Mouse (Mus musculus): Measurements from ENCODE around the gene Rbm6. TPM values are rescaled to one million over a fixed set of nuclear protein-coding genes. Genes with fewer than 3 reads are reported as not detected.

The Rbm6 gene
- total and polyA plus RNA-seq, 3 experiments: 55.7 to 521 (median 55.8) TPM

GRCm38 (mm10) chr9:107812132-107812531, 60.9 kb downstream of the Rbm6 start:
- TF ChIP-seq CTCF (IDR thresholded peaks at IDR 0.05 in 2 of 3, conservative IDR thresholded peaks at IDR 0.05 in 1 of 3; ENCODE audit: control insufficient read depth in 1 of 3, insufficient read depth in 1 of 3, low read depth in 2 of 3, low read length in 3 of 3, poor library complexity in 1 of 3, severe bottlenecking in 1 of 3): peak in 1 of 3 experiments; percentile 16; a peak in 1 of 6 replicates
- no peak for TF ChIP-seq JUND (IDR thresholded peaks at IDR 0.05; ENCODE audit: low read depth, low read length)
- Histone ChIP-seq H3K4me1 (ENCODE audit: control insufficient read depth in 1 of 2, insufficient read depth in 2 of 2, low read length in 2 of 2) (no peaks in the 10 kb centered on the region), H3K79me2 (ENCODE audit: control insufficient read depth, insufficient read depth, low read length, poor library complexity) (no peaks in the 10 kb centered on the region), H3K9ac (ENCODE audit: control insufficient read depth, low read depth, low read length, poor library complexity, severe bottlenecking) (no peak overlapping the region), H3K27me3 (ENCODE audit: control insufficient read depth in 1 of 2, insufficient read depth in 2 of 2, low read length in 2 of 2) (no peaks in the 10 kb centered on the region), H3K9me3 (replicated peaks; ENCODE audit: insufficient read depth, low read length) (no peaks in the 10 kb centered on the region), H3K36me3 (ENCODE audit: control insufficient read depth in 1 of 2, insufficient read depth in 2 of 2, low read length in 2 of 2) (peaks cover 0 to 13% of the 10 kb centered on the region in 2 experiments; a peak in 3 of 4 replicates), H3K27ac (ENCODE audit: control insufficient read depth, low read depth, low read length) (no peak overlapping the region), H3K4me3 (ENCODE audit: control insufficient read depth in 1 of 2, insufficient read depth in 1 of 2, low read depth in 2 of 2, low read length in 2 of 2) (no peak overlapping the region)
- no peak for DNase-seq (ENCODE audit: low read depth, low spot score)

- Histone ChIP-seq H3K27me3 (ENCODE audit: control insufficient read depth in 1 of 2, insufficient read depth in 2 of 2, low read length in 2 of 2) (no peaks in the 10 kb centered on the region), H3K79me2 (ENCODE audit: control insufficient read depth, insufficient read depth, low read length, poor library complexity) (no peaks in the 10 kb centered on the region), H3K4me1 (ENCODE audit: control insufficient read depth in 1 of 2, insufficient read depth in 2 of 2, low read length in 2 of 2) (no peaks in the 10 kb centered on the region), H3K4me3 (ENCODE audit: control insufficient read depth in 1 of 2, insufficient read depth in 1 of 2, low read depth in 2 of 2, low read length in 2 of 2) (no peak overlapping the region), H3K36me3 (ENCODE audit: control insufficient read depth in 1 of 2, insufficient read depth in 2 of 2, low read length in 2 of 2) (peaks cover 0 to 23% of the 10 kb centered on the region in 2 experiments; a peak in 3 of 4 replicates), H3K27ac (ENCODE audit: control insufficient read depth, low read depth, low read length) (no peak overlapping the region), H3K9me3 (replicated peaks; ENCODE audit: insufficient read depth, low read length) (no peaks in the 10 kb centered on the region), H3K9ac (ENCODE audit: control insufficient read depth, low read depth, low read length, poor library complexity, severe bottlenecking) (no peak overlapping the region)
- TF ChIP-seq ZMIZ1 (IDR thresholded peaks at IDR 0.05; ENCODE audit: low read depth, low read length) (no peak), POLR2A (IDR thresholded peaks at IDR 0.05; ENCODE audit: control insufficient read depth in 1 of 2, insufficient read depth in 1 of 2, low read depth in 1 of 2, low read length in 2 of 2, poor library complexity in 1 of 2) (no peak), POLR2AphosphoS2 (IDR thresholded peaks at IDR 0.05; ENCODE audit: low read length) (no peak)
- DNase-seq (ENCODE audit: low read depth, low spot score): no peak
Observed at GRCm38 (mm10) chr9:107810985-107811384, 62.1 kb downstream of the Rbm6 start.

GRCm38 (mm10) chr9:107791714-107792113, 81.3 kb downstream of the Rbm6 start:
- Histone ChIP-seq H3K9ac (ENCODE audit: control insufficient read depth, low read depth, low read length, poor library complexity, severe bottlenecking) (no peak overlapping the region), H3K79me2 (ENCODE audit: control insufficient read depth, insufficient read depth, low read length, poor library complexity) (no peaks in the 10 kb centered on the region), H3K27ac (ENCODE audit: control insufficient read depth, low read depth, low read length) (no peak overlapping the region), H3K4me3 (ENCODE audit: control insufficient read depth in 1 of 2, insufficient read depth in 1 of 2, low read depth in 2 of 2, low read length in 2 of 2) (no peak overlapping the region), H3K36me3 (ENCODE audit: control insufficient read depth in 1 of 2, insufficient read depth in 2 of 2, low read length in 2 of 2) (peaks cover 13 to 31% of the 10 kb centered on the region in 2 experiments), H3K9me3 (replicated peaks; ENCODE audit: insufficient read depth, low read length) (no peaks in the 10 kb centered on the region), H3K27me3 (ENCODE audit: control insufficient read depth in 1 of 2, insufficient read depth in 2 of 2, low read length in 2 of 2) (no peaks in the 10 kb centered on the region), H3K4me1 (ENCODE audit: control insufficient read depth in 1 of 2, insufficient read depth in 2 of 2, low read length in 2 of 2) (peaks cover 4 to 6% of the 10 kb centered on the region in 2 experiments)
- TF ChIP-seq ELF1 (IDR thresholded peaks at IDR 0.05; ENCODE audit: low read depth, low read length) (0 out of 2 replicates have a peak, but pooled peaks have one; percentile 30), RCOR1 (IDR thresholded peaks at IDR 0.05; ENCODE audit: low read depth, low read length) (peak; percentile 81), TCF12 (IDR thresholded peaks at IDR 0.05; ENCODE audit: low read depth, low read length) (peak; percentile 63), GATA1 (IDR thresholded peaks at IDR 0.05; ENCODE audit: low read depth, low read length) (peak; percentile 92), MXI1 (IDR thresholded peaks at IDR 0.05; ENCODE audit: low read depth, low read length) (peak; percentile 43; the same call in 1 of the 2 replicates), MYC (IDR thresholded peaks at IDR 0.05; ENCODE audit: low read depth, low read length) (0 out of 2 replicates have a peak, but pooled peaks have one; percentile 48), ETS1 (IDR thresholded peaks at IDR 0.05; ENCODE audit: low read depth, low read length) (peak; percentile 50; the same call in 1 of the 2 replicates), SIN3A (IDR thresholded peaks at IDR 0.05; ENCODE audit: low read length) (peak; percentile 61; the same call in 1 of the 2 replicates), ZNF384 (IDR thresholded peaks at IDR 0.05; ENCODE audit: low read depth, low read length) (no peak), POLR2AphosphoS2 (IDR thresholded peaks at IDR 0.05; ENCODE audit: low read length) (no peak), ZC3H11A (IDR thresholded peaks at IDR 0.05; ENCODE audit: low read depth, low read length) (no peak), EP300 (IDR thresholded peaks at IDR 0.05; ENCODE audit: low read depth in 1 of 2, low read length in 2 of 2) (peak; percentile 78 to 86), TAL1 (IDR thresholded peaks at IDR 0.05; ENCODE audit: low read length) (peak; percentile 26; the same call in 1 of the 2 replicates)
- peak; percentile 76 for DNase-seq (ENCODE audit: low read depth, low spot score)

All from MEL (cell line).